Mouse (Mus musculus) CH12.LX (cell line): ENCODE data around the gene Slc25a19.

Experiments
- CHD2 ChIP-seq: IDR thresholded peaks from 2 replicates; pipeline ENCODE4 v1.6.1; 2011; ENCODE audit warnings: low read length, improper control_type of control experiment
- CTCF ChIP-seq, 2 experiments: IDR thresholded peaks in 1 of 2; conservative IDR thresholded peaks in 1 of 2; 2 replicates each; pipeline ENCODE4 v1.5.1; 2011 to 2012; ENCODE audit warnings: low read depth in 2 of 2, low read length in 2 of 2, improper control_type of control experiment in 1 of 2, inconsistent platforms in 1 of 2, mild to moderate bottlenecking in 1 of 2, moderate library complexity in 1 of 2
- HCFC1 ChIP-seq: IDR thresholded peaks from 2 replicates; pipeline ENCODE4 v1.6.1; 2012; ENCODE audit warnings: low read depth, mild to moderate bottlenecking, inconsistent platforms, low read length, improper control_type of control experiment
- KAT2A ChIP-seq: IDR thresholded peaks from 2 replicates; pipeline ENCODE4 v1.6.1; 2012; ENCODE audit warnings: low read length, improper control_type of control experiment, inconsistent platforms; ENCODE audit not compliant: insufficient replicate concordance
- MAFK ChIP-seq: IDR thresholded peaks from 2 replicates; pipeline ENCODE4 v1.6.1; 2011; ENCODE audit warnings: low read length, improper control_type of control experiment; ENCODE audit not compliant: insufficient replicate concordance
- RAD21 ChIP-seq: IDR thresholded peaks from 2 replicates; pipeline ENCODE4 v1.6.1; 2011; ENCODE audit warnings: low read depth, mild to moderate bottlenecking, low read length, improper control_type of control experiment, moderate library complexity
- RCOR1 ChIP-seq: conservative IDR thresholded peaks from 2 replicates; pipeline ENCODE4 v1.6.1; 2012; ENCODE audit warnings: low read depth, mild to moderate bottlenecking, inconsistent platforms, low read length, improper control_type of control experiment
- SMC3 ChIP-seq: IDR thresholded peaks from 2 replicates; pipeline ENCODE4 v1.6.1; 2011; ENCODE audit warnings: low read depth, low read length, improper control_type of control experiment
- TBP ChIP-seq: conservative IDR thresholded peaks from 2 replicates; pipeline ENCODE4 v1.6.1; 2011; ENCODE audit warnings: low read depth, low read length, improper control_type of control experiment
- UBTF ChIP-seq: IDR thresholded peaks from 2 replicates; pipeline ENCODE4 v1.6.1; 2012; ENCODE audit warnings: low read depth, mild to moderate bottlenecking, inconsistent platforms, low read length, improper control_type of control experiment, moderate library complexity
- USF1 ChIP-seq: IDR thresholded peaks from 2 replicates; pipeline ENCODE4 v1.6.1; 2014; ENCODE audit warnings: low read depth, mild to moderate bottlenecking, inconsistent platforms, low read length, improper control_type of control experiment
- ZC3H11A ChIP-seq: IDR thresholded peaks from 2 replicates; pipeline ENCODE4 v1.6.1; 2012; ENCODE audit warnings: low read depth, mild to moderate bottlenecking, inconsistent platforms, low read length, improper control_type of control experiment

GRCm38 (mm10) chr11:115627705-115628464 lies at the start of gene Slc25a19:
- TF ChIP-seq KAT2A = peak; percentile 100
- no peak for TF ChIP-seq CTCF (conservative IDR thresholded peaks at IDR 0.05 in 1 of 2, IDR thresholded peaks at IDR 0.05 in 1 of 2; ENCODE audit: low read depth in 2 of 2, low read length in 2 of 2)
- no peak for TF ChIP-seq MAFK
- TF ChIP-seq USF1 = peak; percentile 27; the same call in 1 of the 2 replicates
- no peak for TF ChIP-seq ZC3H11A
- no peak; the same call in 1 of the 2 replicates for TF ChIP-seq RAD21
- no peak for TF ChIP-seq SMC3
- peak; percentile 100 for TF ChIP-seq HCFC1
- 0 out of 2 replicates have a peak, but pooled peaks have one; percentile 33 for TF ChIP-seq UBTF
- TF ChIP-seq CHD2 = peak; percentile 96
- peak; percentile 96 for TF ChIP-seq TBP
- TF ChIP-seq RCOR1 = 0 out of 2 replicates have a peak, but pooled peaks have one; percentile 55
